Mouse (Mus musculus) adrenal gland, adult (tissue): ENCODE data around the gene Pde8a.

Experiments used
- DNase-seq, 2 experiments: peaks; one replicate each; pipeline ENCODE4 v3.0.0; 2022 to 2023; ENCODE audit warnings: low spot score in 1 of 2; ENCODE audit not compliant: inconsistent age in 2 of 2

Pde8a gene

DNA sequence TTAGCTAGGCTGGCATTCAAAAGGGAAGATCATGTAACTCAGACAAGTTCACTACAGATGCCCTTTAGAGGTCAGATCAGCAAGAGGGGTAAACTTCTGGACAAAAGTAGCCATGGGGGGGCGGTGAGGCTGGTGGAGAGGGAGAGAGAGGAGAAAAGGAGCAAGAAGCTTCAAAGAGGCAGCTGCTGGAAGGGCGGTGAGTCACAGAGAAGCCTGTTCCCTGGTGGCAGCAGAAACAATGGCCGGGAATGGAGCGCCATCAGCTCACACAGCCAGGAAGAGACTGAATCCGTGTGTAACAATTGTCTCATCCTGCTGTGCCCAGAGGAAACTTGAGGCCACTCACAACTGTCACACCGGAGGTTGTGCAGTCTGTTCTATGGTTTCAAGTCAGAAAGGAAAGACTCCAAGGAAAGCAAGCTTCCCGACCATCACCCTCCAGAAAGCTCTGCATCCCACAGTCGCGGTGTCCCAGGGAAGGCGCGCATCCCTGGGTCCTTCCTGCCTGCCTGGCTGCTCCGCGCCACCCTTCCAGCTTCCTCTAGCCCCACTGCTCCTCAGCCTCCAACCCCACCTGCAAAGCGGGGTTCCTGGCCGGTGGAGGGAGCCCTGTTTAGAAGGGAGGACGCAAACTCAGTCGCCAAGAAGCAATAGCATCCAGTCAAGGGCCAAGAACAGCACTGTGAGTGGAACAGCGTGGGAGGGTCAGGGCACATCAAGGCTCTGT is 122.5 kb downstream of the Pde8a start:
- peak; percentile 50 to 69 for DNase-seq

DNA sequence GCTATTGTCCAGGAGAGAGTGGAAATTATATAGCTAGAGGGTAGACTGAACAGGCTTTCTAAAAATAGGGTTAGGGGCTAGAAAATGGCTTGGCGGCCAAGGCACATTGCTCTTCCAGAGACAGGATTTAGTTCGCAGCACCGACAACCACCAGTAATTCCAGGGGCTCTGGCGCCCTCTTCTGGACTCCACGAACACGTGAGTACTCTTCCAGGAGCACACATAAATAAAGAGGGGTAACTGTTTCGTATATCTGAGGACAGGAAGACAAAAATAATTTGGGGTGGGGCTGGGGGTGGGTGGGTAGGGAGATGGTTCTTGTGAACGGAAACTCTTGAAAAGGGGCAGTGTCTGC is 123.0 kb downstream of the Pde8a start:
- peak; percentile 52 to 72 for DNase-seq

- peak; percentile 37 to 68 for DNase-seq
These were observed 124.6 kb downstream of the Pde8a start for GRCm38 (mm10) chr7:81337785-81338521.

DNA sequence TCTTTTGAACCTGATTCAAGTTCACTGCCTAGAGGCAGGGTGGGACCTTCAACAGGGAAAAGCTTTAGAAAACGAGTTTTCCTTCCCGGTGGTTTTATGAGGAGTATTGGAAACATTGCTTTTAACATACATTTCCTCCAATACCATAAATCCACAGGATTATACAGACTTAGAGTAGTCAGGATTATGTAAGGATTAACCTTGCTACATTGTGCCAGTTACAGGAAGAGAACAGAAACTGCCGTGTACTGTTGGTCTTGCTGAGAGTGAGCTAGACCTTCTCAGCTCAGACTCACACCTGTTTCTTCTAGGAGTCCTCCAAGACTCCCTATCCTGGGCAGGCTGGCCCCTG is 125.1 kb downstream of the Pde8a start:
- no peak for DNase-seq

DNA sequence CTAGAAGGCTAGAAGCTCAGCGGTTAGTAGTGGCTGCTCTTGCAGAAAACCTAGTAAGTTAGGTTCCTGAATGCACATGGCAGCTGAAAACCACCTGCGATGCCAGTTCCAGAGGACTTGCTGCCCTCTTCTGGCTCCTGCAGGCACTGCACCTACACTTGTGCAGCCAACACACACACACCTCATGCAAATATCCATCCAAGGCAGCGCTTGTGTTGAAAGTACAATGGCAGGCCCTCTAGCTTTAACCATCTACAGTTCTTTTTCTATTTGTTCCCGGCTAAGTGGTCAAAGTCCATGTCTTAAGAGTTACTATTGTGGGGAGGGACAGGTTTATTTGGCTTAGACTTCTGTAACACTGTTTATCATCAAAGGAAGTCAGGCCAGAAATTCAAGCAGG is 126.4 kb downstream of the Pde8a start:
- DNase-seq = peak; percentile 43 to 67

GRCm38 (mm10) chr7:81341563-81341962 is 128.2 kb downstream of the Pde8a start:
- peak in 1 of 2 experiments; percentile 70 for DNase-seq

DNA sequence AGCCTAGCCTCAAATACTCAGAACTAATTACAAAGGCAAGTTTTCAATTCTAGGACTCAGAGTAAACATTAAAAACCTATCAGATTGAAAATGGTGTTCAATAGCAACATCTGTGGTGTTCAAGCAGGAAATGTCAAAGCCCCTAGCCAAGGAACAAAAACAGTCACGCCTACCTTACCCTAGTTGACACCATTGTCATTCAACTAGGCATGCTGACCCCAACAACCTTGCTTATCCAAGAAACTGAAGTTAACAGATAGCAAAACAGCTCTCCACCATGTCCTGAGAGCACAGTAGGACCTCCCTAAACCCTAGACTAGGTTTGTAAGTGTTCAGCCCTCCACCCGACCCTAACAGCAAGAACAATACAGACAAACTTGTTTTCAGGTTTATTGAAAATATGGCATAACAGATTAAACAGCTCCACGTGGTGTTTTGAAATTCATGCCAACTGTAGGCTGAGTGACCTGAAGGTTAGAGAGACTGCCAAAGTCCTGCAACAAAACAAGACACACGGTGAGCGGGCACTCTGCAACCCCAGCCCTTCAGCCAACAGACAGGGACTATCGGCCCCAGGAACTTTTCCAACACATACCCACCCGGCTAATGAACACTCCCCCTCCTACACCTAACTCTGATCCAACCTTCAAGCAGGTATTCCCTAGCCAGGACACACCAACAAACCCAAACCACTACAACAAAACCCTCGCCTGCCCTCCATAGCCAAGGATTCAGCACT is 129.1 kb downstream of the Pde8a start:
- DNase-seq = peak in 1 of 2 experiments; percentile 47

DNA sequence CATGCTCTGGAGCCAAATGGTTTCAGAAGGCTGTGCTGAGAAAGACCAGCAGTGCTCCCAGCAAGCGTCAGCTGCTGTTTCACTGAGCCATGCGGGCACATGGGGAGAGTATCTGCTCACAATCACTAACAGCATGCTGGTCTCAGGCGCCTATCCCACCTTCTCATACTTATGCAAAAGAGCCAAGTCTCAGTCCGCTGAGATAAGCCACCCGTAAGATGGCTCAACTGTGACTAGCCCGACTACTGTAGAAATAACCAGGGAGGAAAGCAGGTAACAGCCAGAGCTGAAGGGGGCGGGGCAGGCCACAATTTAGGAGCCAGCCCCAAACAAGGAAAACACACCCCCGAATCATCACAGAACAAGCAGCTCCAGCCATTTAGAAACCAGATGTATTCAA is 129.9 kb downstream of the Pde8a start:
- DNase-seq = peak in 1 of 2 experiments; percentile 58

GRCm38 (mm10) chr7:81343831-81344230 is 130.4 kb downstream of the Pde8a start:
- DNase-seq = peak in 1 of 2 experiments; percentile 72

GRCm38 (mm10) chr7:81344544-81345446 is 131.4 kb downstream of the Pde8a start, which contains the start of gene Rps17:
Gene Rps17, minus strand, starts transcription at chr7:81345254.
- DNase-seq = peak; percentile 97 to 99

DNA sequence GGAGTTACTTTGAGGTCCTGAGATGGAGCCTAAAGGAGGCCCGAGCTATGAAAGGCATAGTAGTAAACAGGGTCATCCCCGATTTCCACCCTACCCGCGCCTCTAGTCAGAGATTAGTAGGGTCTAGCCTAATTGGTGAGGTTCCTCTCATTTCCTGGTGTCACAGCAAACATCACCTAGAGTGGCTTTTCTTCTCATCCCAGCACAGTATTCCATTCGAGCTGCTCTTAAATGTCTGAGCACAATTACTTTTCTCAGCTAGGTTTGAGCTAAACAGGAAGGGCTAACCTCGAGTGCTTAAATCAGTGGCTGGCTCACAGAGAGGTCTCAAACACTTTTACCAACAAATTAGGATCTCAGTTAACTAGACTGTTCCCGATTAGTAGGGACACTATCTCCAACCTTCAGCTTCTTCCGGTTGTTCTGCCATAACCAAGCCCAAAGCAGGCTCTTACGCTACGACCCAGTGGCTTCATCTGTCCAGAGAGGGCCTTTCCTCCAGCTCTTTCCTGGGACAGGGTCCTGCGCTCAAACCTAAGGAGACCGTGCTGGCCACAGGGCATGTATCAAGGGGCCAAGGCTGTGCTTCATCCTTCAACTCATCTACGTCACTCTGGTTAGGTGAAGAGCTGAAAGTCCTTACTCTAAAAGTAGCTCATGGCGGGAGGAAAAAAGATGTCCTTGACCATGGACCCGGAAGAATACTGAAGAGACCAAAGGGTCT is 132.2 kb downstream of the Pde8a start:
- peak; percentile 46 to 68 for DNase-seq

DNA sequence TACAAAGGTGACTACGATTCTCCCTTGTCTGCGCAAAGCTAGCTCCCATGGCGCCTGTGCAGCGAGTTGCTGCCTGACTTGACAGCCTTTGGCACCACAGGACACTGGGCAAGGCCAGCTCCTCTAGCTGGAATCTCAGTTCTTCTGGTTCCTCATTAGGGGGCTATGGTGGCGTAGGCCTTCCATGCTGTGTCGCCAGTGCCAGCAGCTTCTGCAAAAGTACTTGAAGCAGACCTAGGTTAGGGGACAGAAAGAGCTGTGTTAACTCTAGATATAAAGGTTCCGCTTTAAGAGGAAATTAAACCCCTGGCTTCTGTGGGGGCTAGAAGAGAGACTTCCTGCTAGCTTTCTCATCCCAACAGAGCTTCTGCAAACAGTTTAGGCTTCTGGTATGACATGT is 134.8 kb downstream of the Pde8a start:
- DNase-seq = peak in 1 of 2 experiments; percentile 26

- DNase-seq = no peak
These were observed 138.4 kb downstream of the Pde8a start for GRCm38 (mm10) chr7:81351826-81352225.

DNA sequence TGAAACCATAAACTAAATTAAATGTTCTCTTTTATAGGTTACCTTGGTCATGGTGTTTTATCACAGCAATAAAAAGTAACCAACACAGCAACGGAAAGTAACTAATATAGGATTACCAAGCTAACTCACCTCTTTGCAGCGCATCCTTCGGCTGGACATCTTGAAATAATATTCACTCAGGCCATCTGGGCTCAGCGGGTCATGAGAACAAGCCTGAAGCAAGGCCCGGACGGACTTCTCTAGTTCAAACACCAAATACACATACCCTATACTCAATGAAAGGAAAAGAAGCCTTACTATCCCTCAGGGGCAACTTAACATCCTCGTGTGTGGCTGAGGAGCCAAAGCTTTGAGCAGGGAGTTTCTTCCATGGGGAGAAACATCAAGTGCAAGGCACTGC is 142.3 kb downstream of the Pde8a start:
- DNase-seq = no peak

- no peak for DNase-seq
These were observed 143.0 kb downstream of the Pde8a start for GRCm38 (mm10) chr7:81356360-81356759.

DNA sequence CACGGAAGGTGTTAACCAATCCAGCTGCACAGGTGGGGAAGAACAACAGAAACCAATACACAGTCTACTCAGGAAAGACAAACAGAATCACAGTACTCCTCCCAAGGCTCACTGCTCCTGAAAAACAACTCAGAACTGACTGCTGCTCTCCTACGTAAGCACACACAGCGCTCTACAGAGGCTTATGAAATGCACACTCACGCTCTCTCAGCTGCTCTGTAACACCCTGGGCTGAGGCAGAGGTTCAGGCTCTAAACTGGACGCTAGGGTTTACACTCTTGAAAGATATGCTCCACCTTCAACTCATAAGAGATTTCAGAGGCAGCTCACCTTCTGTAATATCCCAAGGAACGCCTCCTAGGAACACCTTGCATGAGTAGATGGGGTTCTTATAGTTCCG is 143.6 kb downstream of the Pde8a start:
- DNase-seq = no peak

DNA sequence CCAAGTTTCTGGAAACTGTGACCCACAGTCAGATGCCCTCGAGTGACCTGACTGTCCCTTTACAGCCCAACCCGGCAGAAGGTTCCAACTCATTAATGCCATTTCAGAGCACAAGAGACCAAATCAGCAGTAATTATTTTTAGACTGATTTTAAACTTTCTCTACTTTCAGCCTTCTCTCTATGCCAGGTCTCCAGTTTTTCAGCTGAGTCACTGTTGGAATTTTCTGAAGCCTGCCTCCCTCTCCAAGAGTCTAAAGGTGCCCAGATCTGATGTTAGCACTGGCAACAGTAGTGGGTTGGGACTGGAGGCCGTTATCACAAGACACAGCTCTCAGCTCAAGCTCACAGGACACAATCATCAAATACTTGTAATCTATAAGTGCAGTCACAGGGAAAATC is 154.6 kb downstream of the Pde8a start:
- DNase-seq = no peak

- no peak for DNase-seq
These were observed 156.3 kb downstream of the Pde8a start for GRCm38 (mm10) chr7:81369724-81370123.

DNA sequence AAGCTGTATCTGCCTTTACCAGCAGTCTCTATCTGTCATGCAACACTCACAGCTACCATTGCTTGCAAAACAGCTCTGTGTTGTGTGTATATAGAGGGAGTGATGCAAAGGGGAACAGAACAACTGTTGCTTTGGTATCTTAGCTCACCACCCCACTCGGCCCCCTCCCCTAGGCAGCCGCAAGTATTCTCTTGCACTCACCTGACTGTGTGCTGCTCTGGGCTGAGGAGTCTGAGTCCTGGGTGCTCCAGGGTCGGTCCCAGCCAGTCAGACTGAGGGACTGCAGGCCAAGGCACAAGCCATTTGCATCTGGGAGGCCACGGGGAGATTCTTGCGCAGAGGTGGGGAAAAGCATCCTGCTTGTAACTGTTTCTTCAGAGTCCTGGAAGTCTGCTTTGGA is 158.4 kb downstream of the Pde8a start:
- peak in 1 of 2 experiments; percentile 47 for DNase-seq

DNA sequence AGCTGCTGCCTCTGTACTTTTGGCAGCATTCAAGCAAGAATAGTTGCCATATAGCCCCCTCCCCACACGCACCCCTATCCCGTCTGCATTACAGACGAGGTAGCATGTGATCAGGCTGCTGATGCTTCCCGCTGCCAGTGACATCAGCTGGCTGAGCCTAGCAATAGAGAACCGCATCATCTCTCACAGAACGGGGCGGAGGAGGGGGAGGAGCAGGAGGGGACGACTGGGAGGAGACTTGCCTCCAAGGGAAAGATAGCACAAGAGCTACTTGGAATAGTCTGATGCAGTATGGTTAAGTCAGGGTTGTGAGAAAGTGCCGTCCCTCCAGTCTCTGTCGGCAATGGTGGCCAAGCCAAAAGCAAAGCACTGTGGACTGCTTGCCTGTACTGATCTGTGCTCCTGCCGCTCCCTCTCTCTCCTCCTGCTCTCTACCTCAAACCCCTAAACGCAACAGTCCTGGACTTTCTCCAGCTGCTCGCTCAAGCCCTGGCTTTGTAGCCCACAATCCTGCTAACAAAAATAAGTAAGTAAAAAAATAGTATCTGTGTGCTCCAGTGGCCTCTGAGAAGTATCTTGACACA is 159.0 kb downstream of the Pde8a start:
- peak; percentile 69 to 86 for DNase-seq
